Mouse (Mus musculus): ENCODE results near the gene Btbd6. TPM values are rescaled to one million over a fixed set of nuclear protein-coding genes. Genes with fewer than 3 reads are reported as not detected.

Btbd6 gene
- total RNA-seq, 2 experiments from 2014 or later = 67.9 to 68.5 TPM

DNA sequence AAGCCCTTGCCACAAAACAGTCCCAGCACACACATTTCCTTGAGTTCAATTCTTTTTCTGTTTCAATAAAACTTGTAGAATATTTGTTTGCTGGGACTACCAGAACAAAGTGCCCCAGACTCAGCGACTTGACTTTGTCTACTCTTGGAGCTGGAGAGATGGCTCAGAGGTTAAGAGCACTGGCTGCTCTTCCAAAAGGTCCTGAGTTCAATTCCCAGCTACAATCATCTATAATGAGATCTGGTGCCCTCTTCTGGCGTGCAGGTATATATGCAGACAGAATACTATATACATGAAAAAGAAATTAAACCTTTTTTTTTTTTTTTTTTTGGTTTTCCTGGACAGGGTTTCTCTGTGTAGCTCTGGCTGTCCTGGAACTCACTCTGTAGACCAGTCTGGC, 26.4 kb downstream of the Btbd6 start:
- DNase-seq (ENCODE audit: low spot score in 2 of 2) = no peak

DNA sequence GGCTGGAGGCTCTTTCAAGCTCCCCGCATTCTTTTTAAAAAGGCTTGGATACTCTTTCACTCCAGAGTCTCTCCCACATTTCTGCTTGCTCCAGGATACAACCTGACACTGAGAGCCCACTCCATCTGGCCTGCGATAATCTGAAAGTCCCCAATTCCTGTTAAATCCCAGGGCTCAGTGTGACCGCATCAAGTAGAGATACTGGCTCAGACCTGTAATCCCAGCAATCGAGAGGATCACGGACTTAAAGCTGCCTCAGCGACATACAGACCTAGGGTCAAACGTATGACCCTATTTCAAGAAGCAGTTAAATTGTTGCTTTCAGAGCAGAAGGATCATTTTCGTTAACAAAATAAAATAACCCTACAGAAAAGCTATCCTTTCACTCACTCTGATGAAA, 27.7 kb downstream of the Btbd6 start:
- no peak for DNase-seq (ENCODE audit: low spot score in 2 of 2)

DNA sequence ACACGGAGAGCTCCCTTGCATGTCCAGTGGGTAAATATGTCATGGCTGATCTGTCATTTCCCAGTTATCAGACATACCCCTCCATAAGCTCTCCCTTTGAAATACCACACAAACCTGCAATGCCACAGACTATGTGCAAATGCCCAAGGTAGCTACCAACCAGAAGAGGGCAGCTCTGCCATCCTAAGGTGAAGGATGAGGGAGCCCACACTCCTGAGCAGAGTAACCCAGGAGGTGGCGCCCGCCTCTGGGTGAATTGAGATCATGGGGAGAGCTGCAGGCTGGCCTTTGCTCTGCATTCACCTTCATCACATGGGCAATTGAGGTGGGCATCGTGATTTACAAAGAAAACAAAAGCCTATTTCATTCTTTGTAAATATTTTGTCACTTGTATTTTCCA, 28.7 kb downstream of the Btbd6 start:
- peak; percentile 64 to 66 for DNase-seq (ENCODE audit: low spot score in 2 of 2)

DNA sequence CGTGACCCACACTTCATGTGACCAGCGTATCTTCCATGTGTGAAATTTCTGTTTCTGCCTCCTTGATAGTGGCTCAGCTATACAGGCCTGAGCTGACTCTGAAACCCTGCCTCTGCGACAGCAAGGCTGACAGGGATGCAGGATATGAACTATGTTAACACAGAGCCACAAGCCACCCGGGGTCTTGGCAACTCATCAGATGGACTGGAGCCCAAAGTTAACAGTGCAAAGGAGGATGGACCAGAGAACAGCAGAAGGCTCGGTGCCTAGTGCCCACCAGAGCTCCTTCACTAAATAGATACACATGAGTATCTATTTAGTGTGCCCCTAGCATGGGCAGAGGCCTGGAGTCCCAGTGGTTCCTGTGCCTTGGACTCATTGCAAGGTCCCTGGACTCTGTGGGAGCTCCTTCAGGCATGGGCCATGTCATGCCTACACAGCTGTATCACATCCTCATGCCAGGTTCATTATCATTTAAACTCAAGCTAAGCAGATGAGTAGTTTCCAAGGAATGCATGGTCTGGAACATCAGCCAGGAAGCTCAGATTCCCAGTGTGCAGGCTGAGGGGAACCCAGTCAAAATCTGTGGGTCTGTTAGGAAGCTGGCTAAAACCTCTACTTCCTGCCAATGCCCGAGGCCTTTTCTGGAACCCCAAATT, 35.5 kb downstream of the Btbd6 start:
- no peak for DNase-seq (ENCODE audit: low spot score in 2 of 2)

DNA sequence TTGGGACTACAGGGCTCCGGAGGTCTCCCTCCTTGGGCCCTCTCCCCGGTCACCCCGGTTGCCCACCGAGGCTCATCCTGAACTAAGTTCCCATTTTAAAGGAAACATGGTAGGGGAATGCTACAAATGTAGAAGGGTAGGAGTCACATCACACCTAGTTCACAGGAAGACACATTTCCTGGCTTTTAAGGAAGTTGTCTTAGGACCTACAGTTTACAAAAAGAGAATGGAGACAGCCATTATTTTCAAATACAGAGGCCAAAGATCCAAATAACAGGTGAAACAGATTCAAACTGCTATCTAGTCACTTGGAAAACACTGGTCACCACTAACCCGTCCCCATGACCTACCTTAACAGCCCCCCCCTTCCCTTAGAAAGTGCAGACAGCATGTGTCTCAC, 36.2 kb downstream of the Btbd6 start:
- no peak for DNase-seq (ENCODE audit: low spot score in 2 of 2)

DNA sequence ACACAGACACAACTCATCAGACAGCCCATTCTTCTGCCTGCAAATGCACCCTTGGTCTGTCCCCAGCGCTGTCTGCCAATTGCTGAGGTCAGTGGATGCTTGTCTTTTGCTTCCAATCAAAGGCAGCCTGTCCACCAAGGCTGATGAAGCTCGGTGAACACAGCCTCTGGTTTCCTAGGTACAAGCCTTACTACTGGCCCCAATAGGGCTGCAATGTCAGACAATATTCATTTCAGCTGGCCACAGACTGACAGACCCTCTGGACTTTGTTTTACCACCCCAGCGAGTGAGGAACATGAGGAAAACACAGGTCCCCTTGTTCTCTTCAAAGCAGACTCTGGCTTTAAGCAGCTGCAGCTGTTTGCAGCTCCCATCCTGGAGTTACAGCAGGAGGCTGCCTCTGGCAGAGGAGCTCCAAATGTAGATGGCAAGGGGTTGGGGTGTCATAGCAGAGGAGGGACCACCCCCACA, 36.8 kb downstream of the Btbd6 start:
- DNase-seq (ENCODE audit: low spot score in 2 of 2) = peak; percentile 16 to 17

DNA sequence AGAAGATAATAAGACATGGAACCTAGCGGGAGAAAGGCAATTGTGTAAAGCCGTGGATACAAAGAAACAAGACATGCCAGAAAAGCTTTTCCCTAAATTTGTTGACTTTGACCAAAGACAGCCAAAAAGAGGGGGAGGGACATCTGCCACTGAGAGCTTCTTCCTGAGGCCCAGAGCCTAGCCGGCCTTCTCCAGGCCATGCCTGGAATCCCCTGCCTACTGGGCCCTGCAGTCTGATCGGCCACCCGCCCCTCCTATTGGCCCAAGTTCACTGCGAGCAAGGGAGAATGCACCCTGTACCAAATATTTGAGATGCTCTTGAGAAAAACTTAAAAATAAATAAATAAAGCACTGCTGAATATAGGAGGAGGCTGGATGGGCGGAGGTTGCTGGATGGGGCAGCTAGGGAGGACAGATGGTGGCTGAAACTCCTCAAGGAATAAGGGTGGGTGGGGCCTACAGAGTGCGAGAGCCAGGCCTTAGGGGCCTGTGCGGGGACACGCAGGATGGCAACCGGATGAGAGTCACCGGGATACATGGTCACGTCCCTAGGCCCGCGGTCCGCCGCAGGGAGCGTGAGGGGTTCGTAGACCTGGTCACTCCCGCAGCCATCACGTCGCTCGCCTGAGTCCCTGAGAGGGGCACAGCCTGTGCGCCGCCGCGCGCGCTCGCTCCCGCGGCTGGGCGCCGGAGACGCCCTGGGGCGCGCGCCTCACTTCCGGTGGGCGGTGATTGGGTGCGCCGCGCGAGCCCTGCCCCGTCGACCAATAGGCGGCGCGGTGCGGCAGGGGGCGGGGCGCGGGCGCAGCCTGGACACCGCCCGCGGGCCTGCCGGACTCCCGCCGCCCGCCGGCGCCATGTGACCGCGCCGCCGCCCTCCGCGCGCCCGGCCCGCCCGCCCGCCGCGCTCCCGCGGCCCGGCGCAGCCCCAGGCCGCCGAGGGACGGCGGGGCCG, 37.6 kb downstream of the Btbd6 start, which contains the start of gene Pacs2:
Pacs2 (plus strand) TSS at position 905 of the 955 bp plus-strand sequence.
- peak; percentile 91 to 94 for DNase-seq (ENCODE audit: low spot score in 2 of 2)

DNA sequence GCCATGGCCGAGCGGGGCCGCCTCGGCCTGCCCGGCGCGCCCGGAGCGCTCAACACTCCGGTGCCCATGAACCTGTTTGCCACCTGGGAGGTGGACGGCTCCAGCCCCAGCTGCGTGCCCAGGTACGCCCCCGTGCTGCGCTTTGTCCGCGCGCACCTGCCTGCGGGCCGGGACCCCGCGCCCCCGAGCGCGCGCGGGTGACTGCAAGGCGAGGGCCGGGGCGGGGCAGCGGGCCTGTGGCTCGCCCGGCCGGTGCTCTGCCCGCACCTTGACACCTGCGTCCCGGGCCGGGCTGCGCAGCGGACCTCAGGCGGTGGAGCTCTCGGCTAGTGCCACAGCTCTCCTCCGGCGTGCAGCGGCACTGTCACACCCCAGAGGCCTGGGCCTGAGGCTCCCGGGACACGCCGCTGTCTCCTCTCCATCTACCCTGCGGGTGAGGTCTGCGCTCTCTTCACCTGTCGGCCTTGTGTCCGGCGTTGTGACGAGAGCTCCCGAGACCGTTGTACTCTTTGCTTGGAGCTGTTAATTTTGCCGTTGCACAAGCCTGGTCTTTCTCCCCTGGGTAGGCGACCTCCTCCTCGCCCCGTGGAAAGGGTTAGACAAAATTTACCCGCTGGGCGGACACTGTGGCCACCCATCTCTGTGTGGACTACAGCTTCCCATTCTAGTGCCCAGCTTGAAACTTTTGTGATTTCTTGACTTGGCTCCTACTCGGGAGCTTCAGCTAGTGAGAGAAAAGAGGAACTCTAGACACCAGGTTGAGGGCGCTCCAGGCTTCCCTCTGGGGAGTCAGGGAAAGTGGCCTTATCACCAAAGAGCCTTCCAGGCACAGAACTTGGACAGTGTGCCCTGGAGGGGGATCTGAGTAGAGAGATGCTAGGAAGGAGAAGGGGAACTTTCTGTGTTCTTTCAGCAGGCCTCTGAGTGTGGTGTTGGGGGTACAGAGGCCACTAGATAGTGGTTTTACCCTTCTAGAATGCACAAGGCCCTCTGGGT, 38.6 kb downstream of the Btbd6 start:
- DNase-seq (ENCODE audit: low spot score in 2 of 2) = peak in 1 of 2 experiments; percentile 12

DNA sequence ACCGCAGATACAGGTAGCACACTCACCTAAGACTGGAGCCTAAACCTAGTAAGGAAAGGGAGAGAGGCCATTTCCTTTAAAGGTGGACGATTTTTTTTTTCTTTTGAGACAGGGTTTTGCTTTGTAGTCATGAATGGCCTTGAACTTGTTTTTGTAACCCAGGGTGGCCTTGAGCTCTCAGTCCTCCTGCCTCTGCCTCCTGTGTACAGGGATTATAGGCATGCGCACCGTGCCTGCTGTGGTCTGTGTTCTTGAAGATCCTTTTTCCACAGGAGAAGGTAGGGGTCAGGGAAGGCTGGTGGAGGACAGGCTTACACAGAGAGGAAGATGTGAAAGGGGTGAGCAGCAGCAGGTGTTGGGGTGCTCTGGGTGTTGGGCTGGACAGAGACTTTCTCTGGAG, 39.7 kb downstream of the Btbd6 start:
- DNase-seq (ENCODE audit: low spot score in 2 of 2) = no peak

DNA sequence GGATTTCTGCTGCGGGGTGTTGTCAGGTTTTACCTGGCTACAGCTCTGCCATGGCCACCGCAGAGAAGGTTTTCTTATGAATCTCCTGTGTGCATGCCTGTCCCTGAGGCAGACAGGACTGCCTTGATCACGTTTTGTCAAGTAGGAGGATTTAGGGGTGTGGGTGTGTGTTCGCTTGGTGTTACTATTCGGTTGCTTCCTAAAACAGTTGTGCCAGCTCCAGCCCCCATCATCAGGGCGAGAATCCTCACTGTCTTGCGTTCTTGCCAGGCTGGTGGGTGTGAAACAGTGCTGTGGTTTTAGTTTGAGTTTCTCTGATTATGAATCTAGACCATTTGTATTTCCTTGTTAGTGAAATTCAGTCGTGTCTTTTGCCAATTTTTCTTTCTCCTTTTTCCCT, 40.7 kb downstream of the Btbd6 start:
- DNase-seq (ENCODE audit: low spot score in 2 of 2) = peak; percentile 80 to 86

DNA sequence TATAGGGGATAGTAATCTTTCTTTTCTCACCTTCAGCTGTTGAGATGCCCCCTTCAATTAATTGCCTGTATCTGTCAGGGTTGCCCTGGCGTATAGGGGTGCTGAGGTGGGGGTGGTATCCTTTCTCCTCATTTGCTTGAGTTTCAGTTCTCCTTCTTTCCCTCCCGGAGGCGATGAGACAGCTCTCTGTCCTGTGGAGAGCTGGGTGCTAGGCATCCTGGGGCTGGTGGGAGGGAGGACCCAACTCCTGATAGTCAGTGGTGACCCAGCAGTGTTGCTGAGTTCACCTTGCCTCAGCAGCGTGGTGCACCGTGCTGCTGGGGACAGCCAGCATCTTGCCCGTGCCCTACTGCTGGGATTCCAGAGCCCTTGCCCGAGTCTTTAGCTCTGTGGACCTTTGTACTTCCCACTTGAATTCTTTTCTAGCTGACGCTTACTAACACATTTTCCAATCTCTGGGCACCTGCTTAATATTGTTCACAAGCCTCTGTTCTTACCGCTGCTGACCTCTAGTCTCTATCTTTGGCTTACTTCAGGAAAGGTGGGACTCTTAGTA, 41.2 kb downstream of the Btbd6 start:
- no peak for DNase-seq (ENCODE audit: low spot score in 2 of 2)

DNA sequence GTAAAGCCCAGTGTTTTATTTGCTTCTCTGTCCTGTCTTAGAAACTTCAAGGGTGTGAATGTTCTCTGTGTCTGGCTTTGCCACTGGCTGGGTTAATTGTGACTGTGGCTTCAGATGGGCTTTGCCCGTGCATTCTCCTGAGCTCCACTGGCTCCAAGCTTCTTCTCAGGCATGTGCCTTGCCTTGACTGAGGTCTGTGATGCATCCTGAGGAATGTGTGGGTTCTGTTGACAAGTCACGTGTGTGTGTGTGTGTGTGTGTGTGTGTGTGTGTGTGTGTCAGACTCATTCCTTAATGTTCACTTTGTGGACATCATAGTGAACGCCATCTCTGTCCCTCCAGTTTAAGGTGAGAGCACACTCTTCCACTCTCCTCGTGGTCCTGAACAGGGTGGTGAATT, 42.5 kb downstream of the Btbd6 start:
- no peak for DNase-seq (ENCODE audit: low spot score in 2 of 2)

DNA sequence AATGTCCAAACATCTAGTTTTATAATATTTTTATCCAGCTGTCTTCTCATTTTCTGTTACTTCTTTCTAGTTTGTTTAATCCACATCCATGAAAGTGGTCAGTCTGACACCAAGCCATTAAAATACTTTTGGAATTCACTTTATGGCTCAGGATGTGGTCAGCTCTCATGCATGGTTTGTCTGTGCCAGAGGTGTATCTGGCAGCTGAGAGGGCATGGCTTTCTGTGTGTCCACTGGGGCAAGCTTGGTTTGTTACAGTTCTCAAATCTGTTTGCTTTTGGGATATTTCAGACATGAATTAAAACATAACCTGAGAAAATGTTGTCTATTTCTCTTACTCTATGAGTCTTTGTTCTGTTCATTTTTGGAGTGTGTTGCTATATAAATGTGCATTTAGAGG, 45.2 kb downstream of the Btbd6 start:
- DNase-seq (ENCODE audit: low spot score in 2 of 2) = no peak

DNA sequence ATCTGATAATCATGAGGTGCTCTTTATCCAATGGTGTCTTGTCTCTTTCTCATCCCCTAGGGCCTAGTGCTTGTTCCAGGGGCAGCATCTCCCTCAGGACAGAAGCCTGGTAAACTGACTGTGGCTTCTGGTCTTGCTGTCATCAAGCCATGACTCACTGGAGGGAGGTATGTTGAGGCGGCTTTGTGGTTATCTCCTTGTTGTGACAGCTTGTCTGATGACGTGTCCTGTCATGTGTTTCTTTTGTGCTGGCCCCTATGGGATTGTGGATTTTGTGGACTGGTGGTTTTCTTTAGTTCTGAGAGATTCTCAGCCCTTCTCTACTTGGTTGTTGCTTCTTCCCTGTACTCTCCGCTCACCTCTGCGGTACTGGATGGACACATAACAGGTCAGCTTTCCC, 46.8 kb downstream of the Btbd6 start:
- no peak for DNase-seq (ENCODE audit: low spot score in 2 of 2)

DNA sequence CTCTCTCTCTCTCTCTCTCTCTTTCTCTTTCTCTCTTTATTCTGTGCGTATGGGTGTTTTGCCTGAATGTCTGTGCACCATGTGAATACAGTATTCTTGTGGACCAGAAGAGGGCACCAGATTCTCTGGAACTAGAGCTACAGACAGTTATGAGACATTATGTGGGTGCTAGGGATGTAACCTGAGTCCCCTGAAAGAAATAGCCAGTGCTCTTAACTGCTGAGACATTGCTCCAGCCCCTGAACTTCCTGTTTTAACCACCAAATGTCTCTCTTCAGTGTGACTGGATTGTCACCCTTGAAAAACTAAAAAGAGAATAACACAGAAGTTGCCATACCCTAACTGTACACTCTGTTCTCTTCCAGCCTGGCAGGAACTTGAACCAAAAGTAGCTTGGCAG, 50.3 kb downstream of the Btbd6 start:
- DNase-seq (ENCODE audit: low spot score in 2 of 2) = no peak

DNA sequence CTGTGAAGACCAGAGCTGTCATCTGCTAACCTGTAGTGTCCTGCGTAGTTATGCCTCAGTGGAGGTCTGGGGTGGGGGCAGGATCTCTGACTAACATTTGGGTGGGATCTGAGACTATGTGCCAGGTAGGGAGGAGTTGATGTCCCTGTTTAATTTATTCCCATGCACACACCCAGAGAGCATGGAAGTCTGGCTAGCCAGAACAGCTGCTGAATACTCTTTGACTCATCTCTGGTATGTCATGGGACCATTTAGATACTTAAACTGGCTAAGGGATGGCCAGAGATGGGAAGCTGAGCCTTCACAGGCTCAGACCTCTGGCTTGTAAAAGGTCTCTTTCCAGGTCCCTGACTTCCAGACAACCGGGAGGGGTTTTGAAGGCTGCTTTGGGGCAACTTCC, 51.2 kb downstream of the Btbd6 start:
- no peak for DNase-seq (ENCODE audit: low spot score in 2 of 2)

DNA sequence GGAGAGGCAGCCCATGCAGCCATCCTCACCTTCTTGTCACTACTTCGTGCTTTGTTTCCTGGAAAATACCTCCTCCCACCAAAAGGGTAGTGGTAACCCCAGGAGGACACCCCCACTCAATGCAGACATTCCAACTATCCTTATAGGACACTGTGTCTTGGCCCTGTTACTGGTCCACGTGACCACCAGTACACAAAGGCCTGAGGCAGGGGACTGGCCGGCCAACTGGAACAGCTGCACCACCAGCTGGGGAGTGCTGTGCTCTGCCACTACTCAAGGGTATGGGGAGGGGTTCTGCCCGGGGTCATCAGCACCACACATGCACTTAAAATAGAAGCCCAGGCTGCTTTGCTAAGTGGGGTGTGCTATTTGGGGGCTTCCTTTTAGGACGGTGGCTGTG, 51.8 kb downstream of the Btbd6 start:
- no peak for DNase-seq (ENCODE audit: low spot score in 2 of 2)
